Mouse (Mus musculus) hindbrain, embryonic 14.5 days (tissue): ENCODE results near the gene C2. TPM values are rescaled to one million over a fixed set of nuclear protein-coding genes. Genes with fewer than 3 reads are reported as not detected.

Experiments used
- ATAC-seq: fragments of 200-750 bp; cut with Nextera tagmentation; 2 replicates; pipeline ENCODE4 v1.8.0; 2017; ENCODE audit warnings: moderate number of reproducible peaks, mild to moderate bottlenecking, moderate TSS enrichment, moderate library complexity; ENCODE audit not compliant: low FRiP score
- DNase-seq: peaks from one replicate; pipeline ENCODE4 v3.0.0-alpha.2; 2015; ENCODE audit warnings: low spot score
- H3K27ac ChIP-seq: fragments of 300-500 bp; sonication (generic); 2 replicates; pipeline ENCODE4 v1.5.1; 2014; ENCODE audit warnings: mild to moderate bottlenecking, moderate library complexity
- H3K27me3 ChIP-seq: fragments of 300-500 bp; sonication (generic); 2 replicates; pipeline ENCODE4 v1.6.1; 2014; ENCODE audit warnings: mild to moderate bottlenecking, low read length, mixed read lengths; ENCODE audit not compliant: control insufficient read depth, insufficient read depth
- H3K36me3 ChIP-seq: fragments of 300-500 bp; sonication (generic); replicated peaks from 2 replicates; pipeline ENCODE4 v1.6.1; 2014; ENCODE audit not compliant: control insufficient read depth, insufficient read depth
- H3K4me1 ChIP-seq: fragments of 300-500 bp; sonication (generic); replicated peaks from 2 replicates; pipeline ENCODE4 v1.6.1; 2014; ENCODE audit warnings: antibody characterized with exemption, low read length, mixed read lengths; ENCODE audit not compliant: control insufficient read depth, insufficient read depth
- H3K4me2 ChIP-seq: fragments of 300-500 bp; sonication (generic); replicated peaks from 2 replicates; pipeline ENCODE4 v1.6.1; 2014; ENCODE audit warnings: mild to moderate bottlenecking, moderate library complexity
- H3K4me3 ChIP-seq: fragments of 300-500 bp; sonication (generic); replicated peaks from 2 replicates; pipeline ENCODE4 v1.5.1; 2014; ENCODE audit warnings: mild to moderate bottlenecking, low read length
- H3K9ac ChIP-seq: fragments of 300-500 bp; sonication (generic); 2 replicates; pipeline ENCODE4 v1.6.1; 2014
- H3K9me3 ChIP-seq: fragments of 300-500 bp; sonication (generic); 2 replicates; pipeline ENCODE4 v1.6.1; 2016; ENCODE audit warnings: low read length; ENCODE audit not compliant: control insufficient read depth
- WGBS: fragments of 180-500 bp; shearing (Covaris S2); extraction: QIAGEN DNeasy Blood & Tissue Kit; methylation state at CpG from one replicate; pipeline ENCODE4 v1.1.7; 2014; 5-methylcytosine and 5-hydroxymethylcytosine counted together
- polyA plus RNA-seq: library from polyadenylated mRNA; unstranded; fragments of >200 nt; fragmentation: Nextera tagmentation; extraction: Ambion mirVana; gene quantifications from 2 replicates; pipeline ENCODE4 v1.2.1, GENCODE M21; 2014

C2 gene
- polyA plus RNA-seq: 1.2 and 1.8 TPM in 2 replicates

DNA sequence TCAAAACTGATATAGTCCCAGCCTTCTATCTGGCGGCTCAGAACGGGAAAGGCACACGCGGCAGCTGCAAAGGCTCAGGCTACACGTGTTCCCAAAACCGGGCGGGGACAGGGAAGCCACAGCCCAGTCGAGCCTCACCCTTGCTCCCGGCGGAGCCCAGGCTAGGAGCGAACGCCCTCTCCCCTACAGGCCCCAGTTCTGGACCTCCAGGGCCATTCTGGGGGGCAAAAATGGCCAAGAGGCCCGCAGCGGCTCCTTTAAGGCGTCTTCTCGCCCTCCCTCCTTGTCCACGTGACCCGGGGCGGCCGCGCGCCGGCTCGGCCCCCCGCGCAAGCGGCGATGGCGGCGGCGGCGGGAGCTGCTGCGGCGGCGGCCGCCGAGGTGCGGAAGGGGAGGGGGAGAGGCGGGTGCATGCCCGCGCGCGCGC lies at the start of gene C2, which contains the start of gene Ehmt2:
C2 (minus strand) TSS at position 106 of the 427 bp plus-strand sequence.
Ehmt2 (plus strand) TSS at position 310 of the 427 bp plus-strand sequence.
- peak; percentile 78 for DNase-seq
- under 1% methylated on average over 29 of the region's 44 CpGs for WGBS
- H3K36me3 ChIP-seq: peaks cover 32% of the 10 kb centered on the region

DNA sequence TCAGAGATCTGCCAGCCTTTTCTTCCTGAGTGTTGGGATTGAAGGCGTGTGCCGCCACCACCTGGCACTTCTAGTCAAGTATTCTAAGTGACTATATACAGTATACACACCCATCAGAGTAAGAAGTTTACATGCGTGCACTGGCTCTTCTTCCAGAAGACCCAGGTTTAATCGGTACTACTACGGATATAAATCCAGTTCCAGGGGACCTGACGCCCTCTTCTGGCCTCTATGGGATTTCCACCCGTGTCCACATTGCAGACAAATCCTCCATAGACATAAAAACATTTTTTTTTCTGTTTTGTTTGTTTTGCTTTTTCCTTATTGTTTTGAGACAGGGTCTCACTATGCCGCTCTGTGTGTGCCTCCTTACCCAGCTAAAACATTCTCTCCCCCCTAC lies 49.5 kb upstream of the C2 start:
- ATAC-seq (no peak), DNase-seq (no peak)
- Histone ChIP-seq H3K4me3 (no peak overlapping the region), H3K27me3 (no peaks in the 10 kb centered on the region), H3K9me3 (no peaks in the 10 kb centered on the region), H3K4me1 (peaks cover 15% of the 10 kb centered on the region), H3K27ac (no peak overlapping the region), H3K4me2 (no peak overlapping the region), H3K36me3 (peaks cover 29% of the 10 kb centered on the region), H3K9ac (no peak overlapping the region)
- 27% methylated on average over 8 of the region's 8 CpGs for WGBS

More for the DNA sequence above, at the start of gene C2, which contains the start of gene Ehmt2:
- H3K27ac ChIP-seq: peak within 1 kb of the TSS; percentile 97
- no peaks in the 10 kb centered on the region for H3K9me3 ChIP-seq
- peak within 1 kb of the TSS; percentile 93 for H3K4me2 ChIP-seq
- H3K27me3 ChIP-seq: no peaks in the 10 kb centered on the region
- H3K4me3 ChIP-seq: peak within 1 kb of the TSS; percentile 93
- H3K9ac ChIP-seq: peak within 1 kb of the TSS; percentile 98
- H3K4me1 ChIP-seq: peaks cover 38% of the 10 kb centered on the region
- ATAC-seq: peak; percentile 34; the same call in 1 of the 2 replicates

DNA sequence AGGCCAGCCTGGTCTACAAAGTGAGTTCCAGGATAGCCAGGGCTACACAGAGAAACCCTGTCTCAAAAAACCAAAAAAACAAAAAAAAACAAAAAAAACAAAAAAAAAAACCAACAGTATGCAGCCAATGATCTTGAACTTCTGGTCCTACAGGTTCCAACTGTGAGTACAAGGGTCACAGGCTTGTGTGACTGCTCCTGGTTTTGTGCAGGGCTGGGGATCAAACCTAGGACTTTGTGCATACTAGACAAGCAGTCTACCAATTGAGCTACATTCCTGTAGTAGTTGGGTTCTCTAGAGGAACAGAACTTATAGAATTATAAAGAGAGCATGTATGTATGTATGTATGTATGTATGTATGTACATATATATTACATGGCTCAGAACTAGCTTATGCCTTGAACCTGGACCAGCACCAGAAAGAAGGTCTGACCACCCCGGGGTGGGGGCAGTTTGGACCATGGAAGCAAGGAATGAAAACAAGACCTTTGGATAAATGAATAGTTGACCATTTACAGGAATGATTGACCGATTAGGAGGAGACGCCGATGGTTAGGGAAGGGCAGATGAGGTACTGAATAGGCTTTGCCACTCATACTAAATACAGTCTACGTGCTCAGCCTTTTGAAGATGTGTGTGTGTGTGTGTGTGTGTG lies 48.5 kb upstream of the C2 start:
- DNase-seq: no peak
- Histone ChIP-seq H3K9ac (no peak overlapping the region), H3K4me1 (peaks cover 15% of the 10 kb centered on the region), H3K9me3 (no peaks in the 10 kb centered on the region), H3K4me2 (no peak overlapping the region), H3K27me3 (no peaks in the 10 kb centered on the region), H3K27ac (no peak overlapping the region), H3K4me3 (no peak overlapping the region), H3K36me3 (peaks cover 29% of the 10 kb centered on the region)
- ATAC-seq: no peak
- 94% methylated on average over 5 of the region's 5 CpGs for WGBS

DNA sequence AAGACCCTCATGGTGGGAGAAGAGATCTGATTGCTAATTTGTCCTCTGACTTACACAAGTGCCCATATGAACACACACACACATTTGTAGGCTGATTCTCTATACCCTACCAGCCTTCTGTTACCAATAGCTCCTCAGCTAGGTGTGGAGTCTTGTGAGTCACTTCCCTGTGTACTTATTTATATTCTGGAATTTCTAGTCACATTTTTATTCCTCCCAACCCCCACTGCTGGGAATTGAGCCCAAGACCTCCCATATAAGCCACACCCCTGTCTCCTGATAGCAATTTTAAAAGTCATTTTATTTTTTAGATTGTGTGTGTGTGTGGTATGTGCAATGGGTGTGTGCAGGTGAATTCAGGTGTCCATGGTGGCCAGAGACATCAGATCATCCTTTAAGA lies 46.3 kb upstream of the C2 start:
- Histone ChIP-seq H3K4me3 (no peak overlapping the region), H3K27ac (no peak overlapping the region), H3K9ac (no peak overlapping the region), H3K4me2 (no peak overlapping the region), H3K9me3 (no peaks in the 10 kb centered on the region), H3K4me1 (no peaks in the 10 kb centered on the region), H3K27me3 (no peaks in the 10 kb centered on the region), H3K36me3 (peaks cover 9% of the 10 kb centered on the region)
- ATAC-seq: no peak
- DNase-seq: no peak

DNA sequence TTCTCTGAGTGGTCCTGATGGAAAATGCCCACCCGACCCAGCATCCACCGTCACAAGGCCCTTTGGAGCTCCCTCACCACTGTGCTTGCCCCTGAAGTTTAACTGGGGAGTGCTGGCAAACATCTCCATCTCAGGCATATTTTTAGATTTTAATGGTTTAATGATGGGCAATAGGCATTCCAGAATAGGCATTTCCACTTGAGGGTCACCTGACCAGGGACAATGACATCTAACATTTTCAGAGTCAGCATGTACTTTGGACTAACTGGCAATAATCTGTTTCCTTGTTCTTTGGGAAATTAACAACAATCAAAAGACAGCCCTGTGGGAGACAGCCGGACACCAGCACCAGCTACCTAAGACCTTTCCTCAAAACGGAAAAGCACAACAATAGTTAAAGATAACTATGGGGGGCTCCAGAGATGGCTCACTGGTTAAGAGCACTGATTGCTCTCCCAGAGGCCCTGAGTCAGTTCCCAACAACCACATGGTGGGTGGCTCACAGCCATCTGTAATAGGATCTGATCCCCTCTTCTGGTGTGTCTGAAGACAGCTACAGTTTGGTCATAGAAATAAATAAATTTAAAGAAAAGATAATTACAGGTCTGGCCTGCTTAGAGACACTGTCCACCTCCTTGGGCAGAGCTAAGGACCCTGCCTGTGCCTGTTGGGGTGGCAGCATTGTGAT lies 45.2 kb upstream of the C2 start:
- Histone ChIP-seq H3K9me3 (no peaks in the 10 kb centered on the region), H3K27me3 (no peaks in the 10 kb centered on the region), H3K4me2 (no peak overlapping the region), H3K4me1 (no peaks in the 10 kb centered on the region), H3K36me3 (no peaks in the 10 kb centered on the region; the same call in 1 of the 2 replicates), H3K4me3 (no peak overlapping the region), H3K27ac (no peak overlapping the region), H3K9ac (no peak overlapping the region)
- ATAC-seq (no peak), DNase-seq (no peak)
- 84% methylated on average over 4 of the region's 4 CpGs for WGBS

DNA sequence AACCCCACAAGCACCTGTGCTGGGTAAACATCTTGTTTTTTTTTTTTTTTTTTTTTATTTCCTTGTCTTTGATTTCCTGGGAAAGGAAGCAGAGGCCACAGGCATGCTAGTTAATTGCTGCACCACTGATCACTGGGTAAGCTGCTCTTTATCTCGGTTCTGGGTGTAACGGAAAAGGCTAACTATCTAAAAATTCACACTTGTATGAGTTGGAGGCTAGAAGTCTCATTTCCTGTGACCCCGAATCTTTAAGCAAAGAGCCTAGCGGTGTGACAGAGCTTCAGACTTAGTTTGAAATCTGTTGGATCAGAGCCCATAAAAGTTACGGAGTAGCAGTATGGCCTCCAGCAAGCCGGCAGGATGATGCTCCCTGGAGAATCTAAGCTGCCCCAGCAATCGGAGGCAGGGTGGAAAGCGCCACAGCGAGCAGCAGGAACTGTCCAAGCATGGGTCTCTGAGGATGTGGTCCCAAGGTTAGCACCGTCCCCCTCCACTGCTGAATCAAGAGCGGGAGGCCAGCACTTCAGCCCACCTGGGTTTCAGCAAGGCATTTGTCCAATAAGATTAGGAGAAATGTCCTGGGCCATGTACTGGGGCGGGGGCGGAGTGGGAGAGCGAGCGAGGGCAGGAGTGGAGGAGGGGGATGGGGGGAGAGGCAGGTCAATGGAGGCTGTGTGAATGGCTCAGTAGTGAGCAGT lies 43.4 kb upstream of the C2 start:
- Histone ChIP-seq H3K9ac (peak overlapping the region; percentile 31; the same call in 1 of the 2 replicates), H3K27ac (no peak overlapping the region), H3K27me3 (no peaks in the 10 kb centered on the region), H3K9me3 (no peaks in the 10 kb centered on the region), H3K4me2 (peak overlapping the region; percentile 42), H3K36me3 (peaks cover 9% of the 10 kb centered on the region; the same call in 1 of the 2 replicates), H3K4me3 (peak overlapping the region; percentile 6; the same call in 1 of the 2 replicates), H3K4me1 (no peaks in the 10 kb centered on the region)
- DNase-seq: no peak
- WGBS: 9% methylated on average over 15 of the region's 15 CpGs
- no peak for ATAC-seq

DNA sequence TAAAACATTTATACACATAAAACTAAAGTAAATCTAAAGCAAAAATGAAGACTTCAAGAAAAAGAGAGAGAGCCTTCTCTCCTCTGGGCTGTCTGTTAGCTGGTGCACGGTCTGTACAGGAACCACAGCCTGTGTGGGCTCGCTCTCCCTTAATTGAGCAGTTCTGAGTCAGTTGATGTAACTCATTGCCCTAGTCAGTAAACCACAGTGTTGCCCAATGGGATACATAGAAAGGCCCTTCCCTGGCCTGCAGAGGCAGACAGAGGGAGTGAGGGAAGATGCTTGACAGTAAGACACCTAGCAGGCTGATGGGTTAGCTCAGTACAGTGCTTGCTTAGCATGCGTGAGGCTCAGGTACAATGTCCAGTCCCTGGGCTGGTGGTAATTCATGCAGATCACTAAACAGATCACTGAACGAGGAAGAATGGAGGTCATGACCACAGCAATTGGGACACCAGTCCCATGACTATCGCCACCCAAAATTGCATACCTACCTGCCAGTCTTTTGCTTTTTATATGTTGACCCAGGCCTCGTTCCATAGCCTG lies 40.0 kb upstream of the C2 start:
- DNase-seq (no peak), ATAC-seq (no peak)
- WGBS: 87% methylated on average over 6 of the region's 6 CpGs
- Histone ChIP-seq H3K27ac (no peak overlapping the region), H3K36me3 (peaks cover 40% of the 10 kb centered on the region), H3K4me2 (no peak overlapping the region), H3K9me3 (no peaks in the 10 kb centered on the region), H3K9ac (no peak overlapping the region), H3K4me1 (no peaks in the 10 kb centered on the region), H3K4me3 (no peak overlapping the region), H3K27me3 (no peaks in the 10 kb centered on the region)

DNA sequence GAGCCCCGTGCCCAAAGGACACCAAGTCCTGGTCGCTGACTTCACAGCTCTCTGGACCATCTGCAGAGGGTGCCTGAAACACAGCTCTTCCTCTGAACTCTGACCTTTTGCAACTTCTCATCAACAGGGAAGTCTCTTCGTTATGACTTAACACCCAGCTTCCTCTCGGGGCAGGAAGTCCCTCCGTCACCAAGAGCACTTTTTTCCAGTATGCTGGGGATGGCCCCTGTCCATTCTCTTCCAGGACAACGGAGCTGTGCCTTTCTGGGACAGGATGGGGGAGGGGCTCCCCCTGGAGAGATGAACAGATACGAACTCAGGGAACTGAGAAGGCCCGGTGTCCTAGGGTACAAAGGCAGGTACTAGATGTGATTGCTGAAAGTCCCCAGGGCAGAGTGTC lies 36.8 kb upstream of the C2 start:
- no peak for ATAC-seq
- WGBS: 58% methylated on average over 8 of the region's 8 CpGs
- Histone ChIP-seq H3K9ac (no peak overlapping the region), H3K4me1 (peaks cover 7% of the 10 kb centered on the region), H3K27ac (no peak overlapping the region), H3K4me3 (no peak overlapping the region), H3K36me3 (peaks cover 42% of the 10 kb centered on the region), H3K4me2 (no peak overlapping the region), H3K27me3 (no peaks in the 10 kb centered on the region), H3K9me3 (no peaks in the 10 kb centered on the region)
- DNase-seq: no peak

DNA sequence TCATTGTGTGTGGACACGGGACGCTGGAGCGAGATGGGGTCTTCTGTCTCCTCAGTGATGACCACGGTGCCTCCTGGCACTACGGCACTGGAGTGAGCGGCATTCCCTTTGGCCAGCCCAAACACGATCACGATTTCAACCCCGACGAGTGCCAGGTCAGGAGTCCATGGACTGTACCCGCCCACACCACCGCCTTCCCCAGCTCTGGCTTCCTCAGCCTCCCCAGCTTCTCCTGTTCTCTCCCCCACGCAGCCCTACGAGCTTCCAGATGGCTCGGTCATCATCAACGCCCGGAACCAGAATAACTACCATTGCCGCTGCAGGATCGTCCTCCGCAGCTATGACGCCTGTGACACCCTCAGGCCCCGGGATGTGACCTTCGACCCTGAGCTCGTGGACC lies 36.0 kb upstream of the C2 start:
- no peak for ATAC-seq

More for the DNA sequence above, 36.0 kb upstream of the C2 start:
- no peak for DNase-seq
- Histone ChIP-seq H3K9ac (no peak overlapping the region), H3K4me2 (no peak overlapping the region), H3K27me3 (no peaks in the 10 kb centered on the region), H3K9me3 (no peaks in the 10 kb centered on the region), H3K4me1 (peaks cover 7% of the 10 kb centered on the region), H3K27ac (no peak overlapping the region), H3K36me3 (peaks cover 42% of the 10 kb centered on the region), H3K4me3 (no peak overlapping the region)
- 66% methylated on average over 24 of the region's 24 CpGs for WGBS
